Mouse (Mus musculus) v-Abl transformed pro-B cells (cell line): Measurements from ENCODE around the gene Robo3.

Experiments
- in situ Hi-C, 2 experiments: fragments of 400-800 bp; cut with MboI; formaldehyde crosslinking; loops; one replicate each; pipeline ENCODE4 v1.15.1; 2025; ENCODE audit not compliant: unreplicated experiment in 2 of 2

Gene Robo3

DNA sequence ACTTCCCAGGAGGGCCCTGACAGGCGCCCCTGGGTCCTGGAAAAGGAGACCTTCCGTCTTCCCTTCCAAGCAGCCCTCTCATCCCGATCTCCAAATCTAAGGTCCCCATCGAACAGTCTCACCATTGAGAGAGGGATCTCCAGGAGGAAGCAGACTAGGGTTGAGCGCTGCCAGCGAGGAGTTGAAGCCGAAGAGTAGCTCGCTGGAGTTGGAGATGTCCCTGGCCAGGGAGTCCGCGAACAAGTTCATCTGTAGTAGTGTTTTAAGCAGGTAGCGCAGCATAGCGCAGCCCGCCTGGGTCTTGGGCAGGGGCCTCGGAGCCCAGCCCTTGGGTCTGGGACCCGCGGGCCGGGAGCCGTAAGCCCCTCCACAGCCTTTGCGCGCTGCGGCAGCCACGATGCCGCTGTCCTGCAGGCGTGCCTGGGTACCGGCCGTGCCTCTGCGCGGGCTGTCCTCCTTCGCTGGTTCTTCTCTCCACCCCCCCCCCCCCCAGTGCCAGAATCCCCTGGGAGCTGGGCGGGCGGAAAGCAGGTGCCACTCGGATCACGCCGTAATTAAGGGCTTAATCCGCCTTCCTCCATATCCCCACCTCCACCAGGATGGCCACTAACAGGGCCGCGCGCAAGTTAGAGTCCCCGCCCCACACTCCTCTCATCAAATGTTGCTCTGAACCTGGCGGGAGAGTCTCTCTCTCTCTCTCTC, at the start of gene Robo3:
Gene Robo3, minus strand, starts transcription at position 527 of the 702 bp plus-strand sequence.
- in situ Hi-C loops: loop anchor here (5.0 to 10.0 kb wide), 2 partner anchors 499 to 502 kb away; no protein-coding TSS in a partner anchor

DNA sequence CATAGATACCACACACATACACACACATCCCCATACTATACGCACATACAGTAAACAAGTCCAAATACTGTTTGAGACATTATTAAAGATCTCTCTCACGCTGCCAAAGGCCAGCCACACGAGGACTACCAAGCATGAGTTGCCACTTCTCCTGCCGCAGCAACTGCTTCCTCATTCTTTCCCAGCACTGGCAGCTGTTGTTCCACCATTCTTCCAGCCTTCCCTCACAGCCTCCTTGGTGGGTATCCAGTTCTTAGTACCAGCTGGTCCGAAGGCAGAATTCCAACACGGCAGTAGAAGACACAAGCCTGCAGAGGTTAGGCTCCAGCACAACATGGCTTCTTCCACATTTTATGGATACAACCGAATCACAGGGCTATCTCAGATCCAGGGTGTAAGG, 41.9 kb upstream of the Robo3 start:
- in situ Hi-C loops: no loop called here

DNA sequence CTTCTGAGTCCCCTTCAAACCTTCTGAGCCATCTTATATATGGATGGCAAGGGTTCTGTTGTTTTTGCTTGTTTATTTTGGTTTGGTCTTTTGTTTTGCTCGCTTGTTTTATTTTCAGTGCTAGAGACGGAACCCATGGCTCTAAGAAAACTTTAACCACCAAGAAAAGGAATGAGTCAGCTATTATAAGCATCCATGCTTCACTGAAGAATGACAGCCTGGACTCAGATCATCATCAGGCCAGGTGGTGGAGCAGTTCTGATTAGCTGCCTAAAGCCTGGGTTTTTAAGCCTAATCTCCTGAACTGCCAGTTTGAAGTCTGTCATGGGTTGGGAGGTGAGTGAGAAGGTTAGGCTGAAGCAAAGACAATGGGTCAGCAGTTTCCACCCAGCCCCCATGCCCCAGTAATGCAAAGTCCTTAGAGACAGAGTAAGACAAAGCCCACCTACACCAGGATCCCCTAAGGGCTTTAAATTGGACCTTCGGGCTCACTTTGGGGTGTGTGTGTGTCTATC, 40.6 kb upstream of the Robo3 start:
- in situ Hi-C loops: no loop called here

DNA sequence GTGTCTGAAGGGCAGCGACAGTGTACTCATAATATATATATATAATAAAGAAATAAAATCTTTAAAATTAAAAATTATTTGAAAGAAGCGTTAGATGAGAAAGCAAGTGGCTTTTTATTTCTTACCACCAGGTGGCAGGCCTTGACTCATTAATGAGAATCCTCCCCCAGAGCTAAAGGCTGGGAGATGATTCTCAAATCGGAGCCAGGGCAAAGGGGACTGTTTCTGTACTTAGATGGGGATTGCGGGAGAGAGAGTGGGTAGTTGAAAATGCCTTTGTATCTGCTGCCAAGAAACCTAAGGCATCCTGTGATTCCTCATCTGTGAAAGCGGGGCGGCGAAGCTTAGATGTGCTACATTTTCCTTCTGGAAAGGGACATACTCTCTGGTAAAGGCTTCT, 29.7 kb upstream of the Robo3 start:
- in situ Hi-C loops: loop anchor here (5.0 to 10.0 kb wide), 2 partner anchors 82 to 155 kb away; no protein-coding TSS in a partner anchor

DNA sequence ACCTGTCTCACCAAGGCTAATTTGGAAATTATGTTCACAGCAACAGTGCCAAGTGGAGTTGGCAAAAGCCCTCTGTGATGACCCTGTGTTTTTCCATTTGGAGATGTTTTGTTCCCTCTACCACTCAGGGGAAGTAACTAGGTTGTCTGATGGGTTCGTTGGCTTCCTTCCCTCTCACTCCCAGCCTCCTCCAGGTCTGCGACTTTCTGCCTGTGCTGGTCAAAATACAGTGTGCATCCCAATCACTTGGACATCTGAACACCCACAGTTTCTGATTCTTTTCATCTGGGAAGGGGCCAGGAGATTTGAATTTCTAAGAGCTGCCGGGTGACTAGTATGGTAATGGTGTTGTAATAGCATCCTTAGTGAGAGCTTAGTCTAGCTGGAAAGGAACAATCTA, 28.5 kb upstream of the Robo3 start:
- in situ Hi-C loops: loop anchor here (5.0 to 10.0 kb wide), 2 partner anchors 83 to 156 kb away; no protein-coding TSS in a partner anchor

DNA sequence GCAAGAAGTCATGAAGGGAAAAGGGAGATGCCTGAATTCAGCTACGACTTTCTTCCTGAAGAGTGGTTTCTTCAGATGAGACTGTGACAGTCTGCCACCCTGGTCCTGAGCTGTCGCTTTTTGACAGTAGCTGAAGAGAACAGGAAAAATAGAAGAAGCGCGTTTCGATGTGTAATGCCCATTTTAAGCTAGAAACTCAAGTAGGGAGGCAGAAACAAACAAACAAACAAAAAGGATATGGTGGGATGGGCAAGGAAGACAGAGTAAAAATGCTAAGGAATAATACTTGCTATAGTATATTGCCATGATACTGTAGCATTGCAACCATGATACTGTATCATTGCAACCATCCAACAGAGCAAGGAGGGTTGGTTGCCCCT, 27.9 kb upstream of the Robo3 start:
- in situ Hi-C loops: loop anchor here (5.0 to 10.0 kb wide), 2 partner anchors 84 to 156 kb away; no protein-coding TSS in a partner anchor

DNA sequence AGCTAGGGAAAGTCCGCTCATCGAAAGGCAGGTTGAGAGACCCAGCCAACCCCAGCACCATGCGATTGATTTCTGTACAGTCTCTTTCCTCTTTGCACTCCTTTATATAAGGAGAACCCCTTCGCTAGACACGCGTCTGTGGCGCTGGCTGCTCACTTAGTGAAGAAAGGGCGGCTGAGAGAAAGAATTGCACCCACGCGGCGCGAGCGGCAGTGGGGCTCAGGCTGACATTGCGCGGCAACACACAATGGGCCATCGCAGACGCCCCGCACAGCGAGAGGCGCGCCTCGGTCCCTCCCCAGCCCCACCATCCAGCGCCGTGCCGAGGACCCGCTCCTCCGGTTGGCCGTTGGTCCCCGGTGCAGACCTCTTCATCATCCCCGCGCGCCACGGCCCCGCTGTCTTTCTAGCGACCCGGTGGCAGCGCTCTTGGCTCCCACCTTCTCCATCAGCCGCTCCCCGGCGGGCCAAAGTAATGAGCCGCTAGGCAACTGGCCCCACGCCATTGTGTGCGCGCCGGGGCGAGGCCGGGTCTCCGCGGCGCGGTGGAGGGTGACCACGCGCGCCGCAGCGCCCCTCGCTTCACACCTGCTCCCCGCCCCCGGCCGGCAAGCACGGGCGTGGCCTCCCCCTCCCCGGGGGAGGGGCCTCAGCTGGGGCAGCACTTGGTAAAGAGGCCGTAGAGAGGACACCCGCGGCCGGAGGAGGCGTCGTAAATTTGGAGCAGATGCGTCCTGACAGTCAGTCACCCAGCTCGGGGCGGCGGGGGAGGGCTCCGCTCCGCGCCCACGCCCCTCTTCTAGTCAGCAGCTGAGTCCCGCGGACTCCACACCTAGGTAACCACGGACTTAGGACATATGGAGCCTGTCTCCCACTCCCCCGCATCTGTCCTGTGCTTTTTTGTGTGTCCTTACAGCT, 27.3 kb upstream of the Robo3 start:
- in situ Hi-C loops: loop anchor here (5.0 to 10.0 kb wide), 2 partner anchors 84 to 157 kb away; no protein-coding TSS in a partner anchor

DNA sequence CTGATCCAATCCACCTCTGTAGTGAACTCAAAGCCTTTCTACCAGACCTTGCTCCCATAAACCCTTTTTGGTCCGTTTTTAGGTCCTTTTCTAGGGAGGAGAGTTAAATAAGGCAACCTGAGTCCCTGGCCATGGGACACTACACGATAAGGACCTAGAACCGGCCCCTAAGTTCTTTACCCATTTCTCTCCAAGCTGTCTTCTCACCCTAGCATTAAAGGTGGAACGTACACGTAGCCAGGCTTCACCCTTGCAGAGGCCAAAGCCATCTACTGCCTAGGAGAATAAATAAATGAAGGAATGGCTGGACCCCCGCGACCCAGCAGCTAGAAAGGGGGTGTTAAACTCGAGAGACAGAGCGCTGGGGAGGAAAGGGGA, 26.6 kb upstream of the Robo3 start:
- in situ Hi-C loops: loop anchor here (5.0 to 10.0 kb wide), 2 partner anchors 85 to 158 kb away; no protein-coding TSS in a partner anchor

DNA sequence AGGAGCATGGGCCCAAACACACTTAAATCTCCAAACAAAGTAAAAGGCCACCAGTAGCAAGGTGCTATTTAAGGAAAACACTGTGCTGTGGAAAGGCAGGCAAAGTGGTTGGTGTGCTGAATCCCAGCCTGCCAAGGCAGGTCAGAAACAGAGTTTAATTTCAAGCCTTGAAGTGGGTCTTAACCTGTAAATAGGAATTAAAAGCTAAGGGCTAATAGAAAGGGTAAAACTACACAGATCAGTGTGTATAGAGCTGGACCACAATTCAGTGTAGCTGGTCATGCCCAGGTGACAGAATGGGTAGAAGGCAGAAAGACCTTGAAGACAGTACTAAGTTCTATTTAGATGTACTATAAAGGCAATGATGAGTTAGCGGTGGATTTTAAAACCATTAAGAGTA, 24.1 kb upstream of the Robo3 start:
- in situ Hi-C loops: no loop called here

DNA sequence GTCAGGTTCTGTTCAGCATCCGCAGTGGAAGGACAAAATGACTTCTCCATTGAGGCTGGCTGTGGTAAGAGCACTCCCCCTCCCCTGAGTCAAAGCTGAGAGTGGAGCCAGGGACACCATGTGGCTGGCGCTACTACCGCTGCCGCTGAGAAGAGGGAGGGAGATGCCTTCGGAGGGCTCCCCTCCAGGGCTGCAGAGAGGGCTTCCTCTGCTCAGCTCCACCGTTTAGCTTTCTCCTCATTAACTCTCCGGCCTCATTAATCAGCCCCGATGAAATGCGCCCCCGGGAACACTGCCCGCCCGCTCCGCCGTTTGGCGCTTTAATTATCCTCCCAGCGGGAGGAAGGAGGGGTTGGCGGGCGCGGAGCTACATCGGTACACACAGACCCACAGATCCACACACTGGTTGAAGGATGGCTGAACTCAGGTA, 23.4 kb upstream of the Robo3 start:
- in situ Hi-C loops: no loop called here

DNA sequence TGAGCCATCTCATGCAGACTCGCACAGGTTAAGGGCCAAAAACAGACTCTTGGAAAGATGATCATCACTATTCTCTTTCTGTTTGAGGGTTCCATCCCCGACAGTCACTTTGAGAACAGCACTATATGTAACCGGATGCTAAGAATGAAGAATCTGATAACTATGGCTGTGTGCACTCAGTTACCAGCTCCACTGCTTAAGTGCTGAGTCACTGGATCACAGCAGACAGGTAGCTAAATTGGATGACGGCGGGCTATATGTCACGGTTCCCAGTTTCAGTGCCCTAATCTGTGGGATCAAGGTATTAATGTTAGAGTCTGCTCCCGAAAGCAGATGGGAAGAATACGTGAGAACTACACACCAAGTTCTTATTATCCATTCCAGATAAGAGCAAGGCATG, 22.8 kb upstream of the Robo3 start:
- in situ Hi-C loops: no loop called here

DNA sequence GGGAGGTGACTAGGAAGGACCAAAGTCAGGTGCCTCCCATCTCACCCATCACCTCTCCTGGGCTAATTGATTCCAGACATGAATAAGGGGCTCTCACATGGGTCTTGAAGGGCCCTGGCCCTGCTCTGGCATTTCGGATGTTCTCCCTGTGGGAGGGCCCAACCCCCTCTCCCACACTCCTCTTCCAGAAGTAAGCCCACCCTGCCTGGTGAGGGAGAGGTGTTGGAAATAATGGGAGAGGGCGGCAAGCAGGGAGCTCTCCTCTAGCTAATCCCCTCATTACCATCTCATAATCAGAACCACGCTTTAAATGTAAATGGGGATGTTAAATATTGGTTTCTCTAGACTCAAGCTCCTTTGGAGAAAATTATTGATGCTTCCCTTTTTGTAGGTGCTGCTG, 21.9 kb upstream of the Robo3 start:
- in situ Hi-C loops: no loop called here

DNA sequence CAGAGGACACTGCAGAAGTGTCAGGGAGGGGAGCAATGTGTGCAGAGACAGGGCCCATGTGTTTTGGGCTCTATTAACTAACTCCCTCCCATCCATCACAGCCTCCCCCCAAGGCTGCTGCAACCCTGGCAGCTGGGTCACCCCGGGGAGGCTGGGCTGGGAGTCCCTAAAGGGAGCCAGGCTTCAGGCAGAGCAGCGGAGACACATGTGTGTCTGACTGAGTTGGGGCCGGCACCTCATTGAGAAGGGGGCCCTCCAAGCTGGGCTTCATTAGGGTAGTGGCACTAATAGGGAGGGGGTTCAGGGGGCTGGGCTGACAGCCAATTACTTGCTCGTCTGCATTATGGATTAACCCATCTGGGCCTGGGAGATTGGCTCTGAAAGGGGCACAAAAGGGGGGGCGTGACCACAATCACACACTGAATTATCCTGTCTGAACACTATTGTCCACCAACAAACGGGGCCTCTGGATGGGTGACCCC, 21.0 kb upstream of the Robo3 start:
- in situ Hi-C loops: no loop called here

DNA sequence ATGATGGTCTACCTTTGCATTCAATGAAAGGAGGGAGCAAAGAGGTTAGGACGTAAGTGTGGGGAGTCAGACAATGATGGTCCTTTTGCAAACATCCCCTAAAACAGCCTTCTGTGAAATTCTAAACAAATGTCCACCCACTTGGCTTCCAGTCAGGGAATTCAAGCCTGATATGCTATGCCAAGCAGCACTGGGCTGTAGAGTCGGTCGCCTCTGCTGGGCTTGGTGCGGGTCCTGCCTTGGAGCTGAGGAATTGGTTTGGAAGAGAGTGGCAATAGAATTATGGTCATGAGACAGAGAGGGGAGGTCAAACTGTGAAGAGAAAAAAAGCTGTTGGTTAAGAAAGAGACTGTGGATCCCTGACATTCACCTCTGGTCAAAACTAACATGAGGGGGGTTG, 20.3 kb upstream of the Robo3 start:
- in situ Hi-C loops: no loop called here

DNA sequence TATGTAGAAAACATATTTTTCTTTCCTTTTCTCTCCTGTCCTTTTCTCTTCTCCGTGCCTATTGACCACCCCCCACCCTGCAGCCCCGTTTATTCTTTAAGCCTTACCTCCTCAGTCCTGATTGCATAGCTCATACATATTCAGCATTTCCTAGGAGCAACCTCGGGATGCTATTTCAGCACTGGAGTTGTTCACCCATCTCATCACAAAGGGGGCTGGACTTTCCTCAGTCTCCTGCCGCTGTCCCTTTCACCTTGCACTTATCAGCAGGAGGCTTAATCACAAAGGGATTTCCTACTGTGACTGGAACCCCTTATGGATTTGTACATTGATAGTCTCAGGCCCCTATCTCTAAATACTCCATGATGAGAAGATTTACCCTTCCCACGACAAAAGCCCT, 19.4 kb upstream of the Robo3 start:
- in situ Hi-C loops: no loop called here

DNA sequence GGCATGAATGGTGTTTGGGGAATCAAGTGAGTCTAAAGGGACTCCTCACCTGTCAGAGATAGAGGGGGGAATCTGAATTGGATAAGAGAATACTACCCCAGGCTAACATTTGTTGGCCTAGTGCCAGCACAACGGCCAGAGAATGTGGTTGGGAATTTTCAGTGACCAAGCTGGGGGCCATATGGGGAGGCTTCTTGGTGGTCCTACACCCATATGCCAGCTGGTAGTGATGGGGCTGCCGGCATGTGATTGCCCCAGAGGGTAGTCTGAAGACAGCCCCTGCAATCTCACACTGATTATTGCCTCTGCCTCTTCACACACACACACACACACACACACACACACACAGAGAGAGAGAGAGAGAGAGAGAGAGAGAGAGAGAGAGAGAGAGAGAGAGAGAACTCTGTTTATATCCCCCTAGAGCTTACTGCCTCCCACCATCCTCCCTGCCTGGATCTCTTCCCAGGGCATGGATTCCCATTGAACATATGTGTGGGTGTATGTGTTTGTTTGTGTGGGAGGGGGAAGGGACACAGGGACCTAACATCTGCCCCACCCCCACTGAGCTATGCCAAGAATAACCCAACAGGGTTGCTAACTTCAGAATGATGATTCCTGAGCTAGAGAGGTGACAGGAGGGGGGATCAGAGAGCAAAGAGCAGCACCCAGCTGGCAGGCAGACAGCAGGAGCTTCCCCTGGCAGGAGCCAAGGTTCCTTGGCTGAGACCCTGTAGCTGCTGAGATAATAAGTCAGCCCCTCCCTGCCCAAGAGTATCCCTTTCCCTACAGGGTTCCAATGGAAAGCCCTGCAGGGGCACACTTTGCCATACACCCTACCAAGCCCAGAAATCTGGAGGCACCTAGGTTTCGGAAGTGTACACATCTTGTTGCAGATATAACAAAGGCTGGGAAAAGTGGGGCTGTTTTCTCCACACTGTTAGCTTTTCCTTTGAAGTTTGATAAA, 5.0 kb upstream of the Robo3 start:
- in situ Hi-C loops: loop anchor here in 1 of 2 experiments (10.0 kb wide), 1 partner anchor 497 kb away; no protein-coding TSS in a partner anchor

DNA sequence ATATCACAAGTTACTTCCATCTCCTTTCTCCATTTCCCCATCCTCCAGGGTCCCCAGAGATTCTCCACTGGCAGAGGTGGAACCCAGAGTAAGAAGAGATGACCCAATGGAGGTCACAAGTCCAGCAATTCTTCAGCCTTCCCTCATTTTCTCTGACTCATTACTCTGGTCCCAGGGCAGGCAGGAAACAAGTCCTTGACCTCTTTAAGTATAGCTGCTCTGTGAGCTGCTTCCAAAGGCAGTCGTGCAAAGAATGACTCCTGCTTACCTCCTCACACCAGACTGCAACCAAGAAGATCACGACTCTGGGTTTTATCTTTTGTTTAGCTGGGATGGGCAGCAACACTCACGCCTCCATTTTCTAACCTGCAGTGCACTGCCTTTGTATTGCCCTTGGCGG, 2.6 kb upstream of the Robo3 start:
- in situ Hi-C loops: loop anchor here in 1 of 2 experiments (10.0 kb wide), 1 partner anchor 499 kb away; no protein-coding TSS in a partner anchor

DNA sequence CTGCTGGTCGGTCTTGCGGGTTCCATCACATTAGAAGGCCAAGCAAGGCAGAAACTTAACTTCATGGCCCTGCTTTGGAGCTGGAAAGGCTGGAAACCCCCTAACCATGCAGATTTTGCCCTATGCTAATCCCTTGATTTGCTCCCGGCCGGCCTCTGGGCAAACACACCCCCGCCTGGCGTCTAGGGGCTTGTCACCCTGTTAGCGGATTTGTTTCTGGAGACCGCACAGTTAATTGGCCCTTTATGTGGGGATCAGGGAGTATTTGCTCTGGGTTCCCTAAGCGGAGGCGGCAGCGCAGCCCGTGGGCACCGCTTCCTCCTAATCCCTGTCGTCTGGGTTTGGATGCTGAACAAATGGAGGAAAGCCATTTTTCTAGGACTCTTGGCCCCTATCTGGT, 1.9 kb upstream of the Robo3 start:
- in situ Hi-C loops: loop anchor here (5.0 to 10.0 kb wide), 2 partner anchors 497 to 500 kb away; no protein-coding TSS in a partner anchor

DNA sequence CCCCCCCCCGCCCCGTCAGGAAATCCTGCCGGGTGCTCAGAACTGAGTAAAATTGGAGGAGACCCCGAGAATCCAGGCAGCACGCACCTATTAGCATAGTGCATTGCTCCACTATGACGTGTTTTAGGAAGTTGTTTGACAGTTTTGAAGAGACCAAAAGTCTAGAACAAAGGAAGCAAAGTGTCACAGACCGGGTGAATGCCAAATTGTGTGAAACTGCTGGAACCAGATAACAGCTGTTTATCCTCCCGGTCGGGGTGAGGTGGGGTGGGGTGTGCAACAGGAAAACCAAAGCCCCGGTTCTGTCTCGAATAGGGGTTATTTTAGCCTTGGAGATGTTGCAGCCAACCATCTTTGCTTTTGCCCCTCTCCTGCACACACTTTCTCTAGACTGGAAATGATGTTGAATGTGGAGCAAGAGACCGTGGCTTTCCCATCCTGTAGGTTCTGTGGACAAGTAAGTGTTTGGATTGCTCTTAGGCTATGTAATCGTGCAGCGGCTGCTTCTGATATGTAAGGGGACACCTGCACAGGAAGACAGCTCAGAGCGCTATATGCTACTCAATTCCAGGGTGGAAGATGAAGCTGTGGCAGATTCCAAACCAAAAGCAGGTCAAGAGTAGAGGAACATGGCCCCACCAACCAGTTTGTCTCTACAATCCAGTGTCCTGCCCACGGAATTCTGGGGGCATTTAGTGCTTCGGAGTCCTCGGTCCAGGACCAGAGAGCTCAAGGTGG, 946 bp upstream of the Robo3 start:
- in situ Hi-C loops: loop anchor here (5.0 to 10.0 kb wide), 2 partner anchors 498 to 501 kb away; no protein-coding TSS in a partner anchor
